Mouse (Mus musculus): ENCODE data around the gene Tmem248. TPM values are rescaled to one million over a fixed set of nuclear protein-coding genes. Genes with fewer than 3 reads are reported as not detected.

Gene Tmem248
- polyA plus RNA-seq, 1 experiment from 2014 or later: 34.1 TPM

GRCm38 (mm10) chr5:130267316-130267715 is 50.4 kb downstream of the Tmem248 start:
- Histone ChIP-seq H3K4me2 (replicated peaks) (no peak overlapping the region), H3K36me3 (peaks cover 67% of the 10 kb centered on the region), H3K27me3 (no peaks in the 10 kb centered on the region), H3K9ac (replicated peaks) (no peak overlapping the region), H3K4me3 (no peak overlapping the region), H3K27ac (replicated peaks) (no peak overlapping the region), H3K4me1 (no peaks in the 10 kb centered on the region), H3K9me3 (no peaks in the 10 kb centered on the region)
- 91% methylated on average over 1 of the region's 1 CpGs for WGBS
- ATAC-seq (ENCODE audit: low FRiP score, low read depth): no peak

- H3K27ac ChIP-seq (replicated peaks): no peak overlapping the region
- H3K9ac ChIP-seq (replicated peaks): no peak overlapping the region
- no peak for ATAC-seq (ENCODE audit: low FRiP score, low read depth)
- 80% methylated on average over 11 of the region's 11 CpGs for WGBS
- H3K9me3 ChIP-seq: no peaks in the 10 kb centered on the region
- no peaks in the 10 kb centered on the region for H3K4me1 ChIP-seq
- no peaks in the 10 kb centered on the region for H3K27me3 ChIP-seq
- H3K4me3 ChIP-seq: no peak overlapping the region
- H3K4me2 ChIP-seq (replicated peaks): no peak overlapping the region
- peaks cover 67% of the 10 kb centered on the region for H3K36me3 ChIP-seq
Measured at GRCm38 (mm10) chr5:130268976-130269375, 52.1 kb downstream of the Tmem248 start.

GRCm38 (mm10) chr5:130272344-130272743 is 55.5 kb downstream of the Tmem248 start:
- Histone ChIP-seq H3K4me2 (replicated peaks) (no peak overlapping the region), H3K9me3 (no peaks in the 10 kb centered on the region), H3K4me1 (no peaks in the 10 kb centered on the region), H3K4me3 (no peak overlapping the region), H3K27me3 (no peaks in the 10 kb centered on the region), H3K9ac (replicated peaks) (no peak overlapping the region), H3K27ac (replicated peaks) (no peak overlapping the region), H3K36me3 (peaks cover 78% of the 10 kb centered on the region)
- WGBS: 95% methylated on average over 1 of the region's 1 CpGs
- ATAC-seq (ENCODE audit: low FRiP score, low read depth): no peak

- Histone ChIP-seq H3K27me3 (no peaks in the 10 kb centered on the region), H3K4me1 (no peaks in the 10 kb centered on the region), H3K9me3 (no peaks in the 10 kb centered on the region), H3K9ac (replicated peaks) (no peak overlapping the region), H3K4me2 (replicated peaks) (no peak overlapping the region), H3K4me3 (no peak overlapping the region), H3K27ac (replicated peaks) (no peak overlapping the region), H3K36me3 (peaks cover 74% of the 10 kb centered on the region)
- ATAC-seq (ENCODE audit: low FRiP score, low read depth): no peak
- WGBS: 91% methylated on average over 6 of the region's 6 CpGs
Measured at GRCm38 (mm10) chr5:130273046-130273445, 56.2 kb downstream of the Tmem248 start.

GRCm38 (mm10) chr5:130275509-130275908 is 58.6 kb downstream of the Tmem248 start:
- no peak for ATAC-seq (ENCODE audit: low FRiP score, low read depth)
- Histone ChIP-seq H3K4me3 (no peak overlapping the region), H3K9me3 (no peaks in the 10 kb centered on the region), H3K36me3 (peaks cover 75% of the 10 kb centered on the region), H3K27ac (replicated peaks) (no peak overlapping the region), H3K4me1 (no peaks in the 10 kb centered on the region), H3K4me2 (replicated peaks) (no peak overlapping the region), H3K9ac (replicated peaks) (no peak overlapping the region), H3K27me3 (no peaks in the 10 kb centered on the region)
- WGBS: 60% methylated on average over 4 of the region's 4 CpGs

- 87% methylated on average over 7 of the region's 7 CpGs for WGBS
- Histone ChIP-seq H3K27ac (replicated peaks) (no peak overlapping the region), H3K4me2 (replicated peaks) (no peak overlapping the region), H3K9ac (replicated peaks) (no peak overlapping the region), H3K36me3 (peaks cover 73% of the 10 kb centered on the region), H3K4me1 (no peaks in the 10 kb centered on the region), H3K4me3 (no peak overlapping the region), H3K27me3 (no peaks in the 10 kb centered on the region), H3K9me3 (no peaks in the 10 kb centered on the region)
- no peak for ATAC-seq (ENCODE audit: low FRiP score, low read depth)
Measured at GRCm38 (mm10) chr5:130278011-130278472, 61.2 kb downstream of the Tmem248 start.

- Histone ChIP-seq H3K9ac (replicated peaks) (no peak overlapping the region), H3K4me2 (replicated peaks) (no peak overlapping the region), H3K27ac (replicated peaks) (no peak overlapping the region), H3K9me3 (no peaks in the 10 kb centered on the region; the same call in 1 of the 2 replicates), H3K4me3 (no peak overlapping the region), H3K36me3 (peaks cover 86% of the 10 kb centered on the region), H3K4me1 (no peaks in the 10 kb centered on the region), H3K27me3 (no peaks in the 10 kb centered on the region)
- ATAC-seq (ENCODE audit: low FRiP score, low read depth): no peak
- 97% methylated on average over 9 of the region's 9 CpGs for WGBS
Measured at GRCm38 (mm10) chr5:130283079-130283732, 66.3 kb downstream of the Tmem248 start.

GRCm38 (mm10) chr5:130288106-130288505 is 71.2 kb downstream of the Tmem248 start:
- peaks cover 77% of the 10 kb centered on the region for H3K36me3 ChIP-seq
- no peak for ATAC-seq (ENCODE audit: low FRiP score, low read depth)
- no peaks in the 10 kb centered on the region for H3K27me3 ChIP-seq
- no peak overlapping the region for H3K4me3 ChIP-seq
- H3K4me2 ChIP-seq (replicated peaks): no peak overlapping the region
- H3K27ac ChIP-seq (replicated peaks): no peak overlapping the region
- no peaks in the 10 kb centered on the region for H3K4me1 ChIP-seq
- H3K9ac ChIP-seq (replicated peaks): no peak overlapping the region
- H3K9me3 ChIP-seq: peaks cover 3% of the 10 kb centered on the region; the same call in 1 of the 2 replicates
- 93% methylated on average over 7 of the region's 7 CpGs for WGBS

- H3K4me2 ChIP-seq (replicated peaks): no peak overlapping the region
- H3K4me3 ChIP-seq: no peak overlapping the region
- no peak overlapping the region for H3K9ac ChIP-seq (replicated peaks)
- peaks cover 68% of the 10 kb centered on the region for H3K36me3 ChIP-seq
- no peak for ATAC-seq (ENCODE audit: low FRiP score, low read depth)
- H3K27me3 ChIP-seq: no peaks in the 10 kb centered on the region
- no peak overlapping the region for H3K27ac ChIP-seq (replicated peaks)
- no peaks in the 10 kb centered on the region; the same call in 1 of the 2 replicates for H3K4me1 ChIP-seq
- WGBS: over 99% methylated on average over 6 of the region's 6 CpGs
- 0 out of 2 replicates have a peak, but pooled peaks cover 3% of the 10 kb centered on the region for H3K9me3 ChIP-seq
Measured at GRCm38 (mm10) chr5:130290242-130290641, 73.4 kb downstream of the Tmem248 start.

GRCm38 (mm10) chr5:130290775-130291174 is 73.9 kb downstream of the Tmem248 start:
- ATAC-seq (ENCODE audit: low FRiP score, low read depth): no peak
- Histone ChIP-seq H3K27me3 (no peaks in the 10 kb centered on the region), H3K36me3 (peaks cover 64% of the 10 kb centered on the region), H3K4me1 (no peaks in the 10 kb centered on the region; the same call in 1 of the 2 replicates), H3K27ac (replicated peaks) (no peak overlapping the region), H3K4me3 (no peak overlapping the region), H3K9me3 (0 out of 2 replicates have a peak, but pooled peaks cover 3% of the 10 kb centered on the region), H3K9ac (replicated peaks) (no peak overlapping the region), H3K4me2 (replicated peaks) (no peak overlapping the region)
- 96% methylated on average over 12 of the region's 12 CpGs for WGBS

- 95% methylated on average over 4 of the region's 4 CpGs for WGBS
- H3K4me1 ChIP-seq: no peaks in the 10 kb centered on the region; the same call in 1 of the 2 replicates
- H3K27me3 ChIP-seq: no peaks in the 10 kb centered on the region
- H3K4me2 ChIP-seq (replicated peaks): no peak overlapping the region
- no peak overlapping the region for H3K9ac ChIP-seq (replicated peaks)
- no peak overlapping the region for H3K4me3 ChIP-seq
- ATAC-seq (ENCODE audit: low FRiP score, low read depth): no peak
- H3K9me3 ChIP-seq: 0 out of 2 replicates have a peak, but pooled peaks cover 3% of the 10 kb centered on the region
- H3K36me3 ChIP-seq: peaks cover 61% of the 10 kb centered on the region
- H3K27ac ChIP-seq (replicated peaks): no peak overlapping the region
Measured at GRCm38 (mm10) chr5:130292976-130293375, 76.1 kb downstream of the Tmem248 start.

Data from midbrain, embryonic 12.5 days (tissue).